In the genomic region with DNA sequence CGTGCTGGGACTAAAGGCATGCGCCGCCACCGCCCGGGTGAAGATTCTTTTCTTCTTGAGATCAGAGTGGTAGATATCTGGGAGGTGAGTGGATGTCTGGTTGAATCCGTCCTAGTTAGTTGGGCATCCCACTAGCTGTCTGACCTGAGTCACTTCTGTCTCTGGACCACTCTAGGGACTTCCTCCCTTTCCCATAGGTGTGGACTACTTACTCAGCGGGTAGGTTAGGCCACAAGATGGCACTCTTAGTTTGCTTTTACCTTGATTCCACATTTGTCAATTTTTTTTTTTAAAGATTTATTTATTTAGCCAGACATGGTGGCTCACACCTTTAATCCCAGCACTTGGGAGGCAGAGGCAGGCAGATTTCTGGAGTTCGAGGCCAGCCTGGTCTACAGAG, we compare ENCODE assay signal across 9 mouse cellular contexts. TPM values are rescaled to one million over a fixed set of nuclear protein-coding genes. Genes with fewer than 3 reads are reported as not detected.
DNase-seq lines count a peak whose midpoint lies in the region; ATAC-seq and TF ChIP-seq lines count a peak whose summit lies in the region.
"Had no signal": no experiment of that assay in that cellular context is flagged by ENCODE, and none has a peak within 500 bp of the region (broad histone marks: within the 10 kb centered on the region; RNA-seq: fewer than 3 reads in every experiment).

No protein-coding gene starts in this region.

- peak; percentile 32 for DNase-seq in forebrain, postnatal 0 days
- DNase-seq in lung, postnatal 25 days (ENCODE audit: low spot score), result peak; percentile 43
- no peak for DNase-seq in lung, postnatal 14 days
- peak; percentile 41 for DNase-seq in R1 (ENCODE audit: low read depth, low spot score)
- no peak for DNase-seq in gastrocnemius, postnatal 14 days

- H3K4me2 ChIP-seq in forebrain, postnatal 0 days (ENCODE audit: low read depth), result no peak overlapping the region
- no peak overlapping the region for H3K4me2 ChIP-seq in forebrain, embryonic 13.5 days
- H3K4me2 ChIP-seq: lung, embryonic 15.5 days had no signal

- TF ChIP-seq CTCF in forebrain, postnatal 0 days (IDR thresholded peaks at IDR 0.05; ENCODE audit: low read depth), result peak; percentile 54

- H3K36me3 ChIP-seq in forebrain, postnatal 0 days (ENCODE audit: insufficient read depth), result peaks cover 16% of the 10 kb centered on the region
- H3K36me3 ChIP-seq in forebrain, embryonic 13.5 days (ENCODE audit: poor library complexity, severe bottlenecking), result peaks cover 21% of the 10 kb centered on the region

- intact Hi-C loops in gastrocnemius, postnatal 14 days (cut with DNase I; ENCODE audit: low total_unique reads), result no loop called here

- H3K4me1 ChIP-seq in forebrain, postnatal 0 days (ENCODE audit: insufficient read depth), result no peaks in the 10 kb centered on the region
- peaks cover 6% of the 10 kb centered on the region for H3K4me1 ChIP-seq in forebrain, embryonic 13.5 days
- H3K4me1 ChIP-seq: lung, embryonic 15.5 days had no signal

- ATAC-seq in forebrain, postnatal 0 days, result no peak
- ATAC-seq in forebrain, embryonic 13.5 days, result no peak
- 0 out of 2 replicates have a peak, but pooled peaks have one; percentile 22 for ATAC-seq in megakaryocyte-erythroid progenitor cell, adult 5-6 weeks (replicated peaks; ENCODE audit: low FRiP score, low TSS enrichment, poor library complexity, severe bottlenecking)
- ATAC-seq in granulocyte monocyte progenitor cell, adult 5-6 weeks (replicated peaks; ENCODE audit: poor library complexity, severe bottlenecking), result no peak

- H3K9me3 ChIP-seq in forebrain, postnatal 0 days (ENCODE audit: low read length), result no peaks in the 10 kb centered on the region
- H3K9me3 ChIP-seq in forebrain, embryonic 13.5 days (replicated peaks), result no peaks in the 10 kb centered on the region
- H3K9me3 ChIP-seq: lung, embryonic 15.5 days had no signal

- no peaks in the 10 kb centered on the region for H3K27me3 ChIP-seq in forebrain, postnatal 0 days (ENCODE audit: insufficient read depth, low read length)
- H3K27me3 ChIP-seq in forebrain, embryonic 13.5 days, result no peaks in the 10 kb centered on the region
- H3K27me3 ChIP-seq: lung, embryonic 15.5 days had no signal

- H3K4me3 ChIP-seq in forebrain, postnatal 0 days (ENCODE audit: low read depth, low read length), result no peak overlapping the region
- H3K4me3 ChIP-seq in forebrain, embryonic 13.5 days, result no peak overlapping the region
- H3K4me3 ChIP-seq: lung, embryonic 15.5 days had no signal

- whole genome bisulfite sequencing in forebrain, postnatal 0 days, result 93% methylated on average over 8 of the region's 8 CpGs
- 91% methylated on average over 8 of the region's 8 CpGs for WGBS in forebrain, embryonic 13.5 days

- H3K9ac ChIP-seq in forebrain, postnatal 0 days, result no peak overlapping the region
- H3K9ac ChIP-seq in forebrain, embryonic 13.5 days, result no peak overlapping the region
- H3K9ac ChIP-seq: lung, embryonic 15.5 days had no signal

- H3K27ac ChIP-seq in forebrain, postnatal 0 days (ENCODE audit: low read depth, low read length), result no peak overlapping the region
- H3K27ac ChIP-seq in forebrain, embryonic 13.5 days, result no peak overlapping the region
- H3K27ac ChIP-seq: lung, embryonic 15.5 days had no signal

RNA-seq across cellular contexts. Expression of a gene that starts 7.8 kb away (rescaled TPM):
- total RNA-seq in forebrain, postnatal 0 days (2014; rRNA removed), result 121 and 171 TPM in 2 replicates
- polyA plus RNA-seq in forebrain, postnatal 0 days (2015; fragmentation: Nextera tagmentation; extraction: Ambion mirVana), result 147 and 193 TPM in 2 replicates
- polyA plus RNA-seq in forebrain, embryonic 13.5 days (2015; fragmentation: Nextera tagmentation; extraction: Ambion mirVana), result 200 and 218 TPM in 2 replicates
- 41.0 and 43.3 TPM in 2 replicates for total RNA-seq in megakaryocyte-erythroid progenitor cell, adult 5-6 weeks (2014; fragmentation: Nextera tagmentation)
- total RNA-seq in megakaryocyte-erythroid progenitor cell, adult 5-6 weeks (2017), result 24.7 and 26.0 TPM in 2 replicates
- 19.0 and 24.3 TPM in 2 replicates for total RNA-seq in granulocyte monocyte progenitor cell, adult 5-6 weeks (2014; fragmentation: Nextera tagmentation)
- 16.5 and 17.5 TPM in 2 replicates for total RNA-seq in granulocyte monocyte progenitor cell, adult 5-6 weeks (2017)
- total RNA-seq in gastrocnemius, postnatal 14 days (2021), result 10 to 100 TPM; 13.7 to 22.9 TPM

RNA-seq across cellular contexts. Expression of a gene that starts 11.5 kb away (rescaled TPM):
- 13.0 and 14.7 TPM in 2 replicates for total RNA-seq in forebrain, postnatal 0 days (2014; rRNA removed)
- 6.7 and 6.8 TPM in 2 replicates for polyA plus RNA-seq in forebrain, postnatal 0 days (2015; fragmentation: Nextera tagmentation; extraction: Ambion mirVana)
- polyA plus RNA-seq in forebrain, embryonic 13.5 days (2015; fragmentation: Nextera tagmentation; extraction: Ambion mirVana), result 15.2 and 15.9 TPM in 2 replicates
- total RNA-seq in megakaryocyte-erythroid progenitor cell, adult 5-6 weeks (2014; fragmentation: Nextera tagmentation), result 14.3 and 17.4 TPM in 2 replicates
- 11.8 and 17.4 TPM in 2 replicates for total RNA-seq in megakaryocyte-erythroid progenitor cell, adult 5-6 weeks (2017)
- total RNA-seq in granulocyte monocyte progenitor cell, adult 5-6 weeks (2014; fragmentation: Nextera tagmentation), result 11.0 and 26.5 TPM in 2 replicates
- 13.1 and 17.2 TPM in 2 replicates for total RNA-seq in granulocyte monocyte progenitor cell, adult 5-6 weeks (2017)
- total RNA-seq in gastrocnemius, postnatal 14 days (2021), result 10 to 100 TPM; 18.5 to 18.7 TPM

Comparison
In these comparisons a context has a peak if more than half of its experiments do, and no peak if none do; other contexts are left out.
1. DNase-seq: peak in forebrain, postnatal 0 days (single experiment), lung, postnatal 25 days (single experiment) and R1 (single experiment); none in lung, postnatal 14 days (single experiment) and gastrocnemius, postnatal 14 days (single experiment).